Mouse (Mus musculus) heart, adult 2 months (tissue): ENCODE results near the gene Pla2g4d. TPM values are rescaled to one million over a fixed set of nuclear protein-coding genes. Genes with fewer than 3 reads are reported as not detected.

ENCODE experiments used
- DNase-seq, 2 experiments: peaks; one replicate each; pipeline ENCODE4 v3.0.0; 2021
- H3K27ac ChIP-seq: fragments of 200-600 bp; 2 replicates; pipeline ENCODE4 v1.8.1; 2022
- H3K27me3 ChIP-seq: fragments of 200-500 bp; 2 replicates; pipeline ENCODE4 v1.6.1; 2012; ENCODE audit warnings: mild to moderate bottlenecking, low read length, inconsistent platforms, mixed read lengths; ENCODE audit not compliant: control insufficient read depth, insufficient read depth
- H3K36me3 ChIP-seq: fragments of 200-500 bp; 2 replicates; pipeline ENCODE4 v1.6.1; 2012; ENCODE audit warnings: low read length, inconsistent platforms; ENCODE audit not compliant: control insufficient read depth, insufficient read depth
- H3K4me1 ChIP-seq: fragments of 200-500 bp; 2 replicates; pipeline ENCODE4 v1.6.1; 2011; ENCODE audit warnings: low read length; ENCODE audit not compliant: control insufficient read depth, insufficient read depth
- H3K4me3 ChIP-seq: fragments of 200-600 bp; 2 replicates; pipeline ENCODE4 v1.8.1; 2022
- H3K79me2 ChIP-seq: fragments of 200-500 bp; replicated peaks from 2 replicates; pipeline ENCODE4 v1.6.1; 2012; ENCODE audit warnings: mild to moderate bottlenecking, inconsistent platforms, low read length, moderate library complexity, mixed read lengths; ENCODE audit not compliant: control insufficient read depth, insufficient read depth
- H3K9ac ChIP-seq: fragments of 200-500 bp; 2 replicates; pipeline ENCODE4 v1.6.1; 2012; ENCODE audit warnings: low read depth, mild to moderate bottlenecking, control low read depth, inconsistent platforms, low read length, mixed read lengths
- CTCF ChIP-seq: fragments of 200-600 bp; IDR thresholded peaks from 2 replicates; pipeline ENCODE4 v1.8.1; 2022; ENCODE audit warnings: antibody characterized with exemption, mild to moderate bottlenecking, moderate library complexity
- EP300 ChIP-seq: fragments of 200-500 bp; IDR thresholded peaks from 2 replicates; pipeline ENCODE4 v1.6.1; 2011; ENCODE audit warnings: low read depth, low read length, control low read depth; ENCODE audit not compliant: insufficient read depth
- POLR2A ChIP-seq: fragments of 200-500 bp; IDR thresholded peaks from 2 replicates; pipeline ENCODE4 v1.6.1; 2011; ENCODE audit warnings: mild to moderate bottlenecking, low read depth, low read length, control low read depth; ENCODE audit not compliant: insufficient read depth
- WGBS: fragments of 180-500 bp; shearing (Covaris S2); methylation state at CpG from one replicate; pipeline ENCODE4 v1.1.7; 2018; 5-methylcytosine and 5-hydroxymethylcytosine counted together
- intact Hi-C: fragments of 180-260 bp; cut with DNase I; formaldehyde crosslinking; loops from one replicate; pipeline ENCODE4 v1.15.1; 2025
- polyA plus RNA-seq: library from polyadenylated mRNA; depleted of rRNA; stranded (reverse); fragments of >200 nt; gene quantifications from 2 replicates; pipeline ENCODE4 v1.2.3, GENCODE M21; 2012
- total RNA-seq, 2 experiments: library from RNA; stranded (reverse); gene quantifications; 2 replicates each; pipeline ENCODE4 v1.2.3; 2021

Gene Pla2g4d
- total and polyA plus RNA-seq, 3 experiments: not detected

DNA sequence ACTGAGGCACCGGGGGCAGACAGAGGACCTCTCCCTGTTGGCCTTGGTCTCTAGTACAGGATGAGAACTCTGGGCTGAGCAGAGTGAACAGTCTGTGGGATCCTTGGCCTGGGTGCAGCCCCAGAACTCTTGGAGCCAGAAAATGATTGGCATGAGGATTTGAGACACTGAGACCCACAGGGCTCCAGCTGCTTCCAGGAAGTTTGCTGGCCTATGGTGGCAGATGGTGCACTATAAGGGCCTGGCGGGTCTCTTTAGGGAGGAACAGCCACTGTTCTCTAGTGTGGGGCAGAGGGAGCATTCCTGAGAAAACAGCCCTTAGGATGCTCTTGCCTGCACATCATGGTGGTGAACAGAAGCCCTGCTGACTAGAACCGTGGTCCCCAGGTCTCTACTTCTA, 596 bp downstream of the Pla2g4d start:
- no peak overlapping the region for H3K9ac ChIP-seq
- no peaks in the 10 kb centered on the region for H3K4me1 ChIP-seq
- H3K27me3 ChIP-seq: no peaks in the 10 kb centered on the region
- 81% methylated on average over 3 of the region's 3 CpGs for WGBS
- H3K4me3 ChIP-seq: no peak overlapping the region
- no peaks in the 10 kb centered on the region for H3K79me2 ChIP-seq
- no peak for TF ChIP-seq POLR2A
- TF ChIP-seq CTCF: no peak
- TF ChIP-seq EP300: no peak
- H3K27ac ChIP-seq: no peak overlapping the region
- DNase-seq: no peak
- intact Hi-C loops: no loop called here
- no peaks in the 10 kb centered on the region for H3K36me3 ChIP-seq

DNA sequence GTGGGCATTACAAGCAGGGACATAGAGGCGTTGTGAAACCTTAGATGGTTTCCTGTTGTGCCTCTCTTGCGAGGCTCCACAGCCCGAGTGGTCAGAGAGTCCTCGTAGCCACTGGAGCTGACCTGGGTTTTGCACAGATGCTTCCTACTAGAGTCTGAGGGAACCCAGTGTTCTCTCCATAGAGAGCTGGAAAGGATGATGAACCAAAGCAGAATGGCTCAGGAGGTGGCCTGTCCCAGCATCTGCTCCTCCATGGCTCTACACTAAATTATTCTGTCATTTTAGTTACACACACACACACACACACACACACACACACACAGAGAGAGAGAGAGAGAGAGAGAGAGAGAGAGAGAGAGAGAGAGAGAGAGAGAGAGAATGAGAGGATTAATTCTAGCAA, 3.4 kb downstream of the Pla2g4d start:
- Histone ChIP-seq H3K27ac (no peak overlapping the region), H3K4me1 (no peaks in the 10 kb centered on the region), H3K36me3 (no peaks in the 10 kb centered on the region), H3K4me3 (no peak overlapping the region), H3K79me2 (no peaks in the 10 kb centered on the region), H3K9ac (no peak overlapping the region), H3K27me3 (no peaks in the 10 kb centered on the region)
- no peak for TF ChIP-seq CTCF
- no peak for TF ChIP-seq EP300
- no peak for TF ChIP-seq POLR2A
- no peak for DNase-seq
- intact Hi-C loops: no loop called here
- WGBS: 67% methylated on average over 4 of the region's 4 CpGs

DNA sequence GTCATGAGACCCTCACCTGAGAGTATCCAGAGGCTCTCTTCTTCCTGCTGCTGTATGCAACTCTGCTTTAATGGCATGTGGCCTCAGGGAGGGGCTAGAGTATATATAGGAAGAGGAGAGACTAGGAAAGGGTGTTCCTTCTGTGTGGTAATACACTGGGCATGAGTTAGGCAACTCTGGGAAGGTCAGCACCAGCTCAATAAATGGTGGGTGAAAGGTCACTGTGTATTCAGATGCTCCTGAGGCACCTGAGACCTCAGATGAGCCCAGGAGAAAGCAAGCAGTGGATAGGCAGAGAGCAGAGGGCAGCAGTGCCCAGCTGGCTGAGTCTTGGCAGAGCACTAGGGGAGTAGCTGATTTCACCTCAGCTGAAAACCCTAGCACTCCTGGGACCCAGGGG, 4.3 kb downstream of the Pla2g4d start:
- intact Hi-C loops: loop anchor here (5.0 kb wide), 2 partner anchors 112 to 202 kb away; no protein-coding TSS in a partner anchor

DNA sequence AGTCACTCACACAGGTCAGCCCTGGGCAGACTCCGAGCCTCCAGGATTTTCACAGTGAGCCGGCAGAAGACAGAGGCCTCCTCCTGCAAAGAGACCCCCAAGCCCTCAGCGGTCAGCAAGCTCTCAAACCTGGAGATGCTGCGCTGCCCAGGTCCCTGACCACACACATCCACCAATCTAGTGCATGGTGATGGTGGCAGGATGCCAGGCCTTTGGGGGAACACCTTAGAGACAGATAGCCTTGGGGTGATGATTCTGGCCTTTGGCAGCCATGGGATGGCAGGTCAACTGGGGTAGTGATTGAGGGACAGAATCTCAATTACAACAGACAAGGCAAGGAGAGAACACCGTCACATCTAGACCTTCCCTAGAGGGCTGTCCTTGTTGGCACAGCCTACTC, 4.9 kb downstream of the Pla2g4d start:
- Histone ChIP-seq H3K4me1 (no peaks in the 10 kb centered on the region), H3K27me3 (no peaks in the 10 kb centered on the region), H3K36me3 (no peaks in the 10 kb centered on the region), H3K27ac (no peak overlapping the region), H3K79me2 (no peaks in the 10 kb centered on the region), H3K9ac (no peak overlapping the region), H3K4me3 (no peak overlapping the region)
- intact Hi-C loops: loop anchor here (5.0 kb wide), 2 partner anchors 112 to 202 kb away; no protein-coding TSS in a partner anchor
- DNase-seq: no peak
- no peak for TF ChIP-seq CTCF
- no peak for TF ChIP-seq EP300
- TF ChIP-seq POLR2A: no peak
- 84% methylated on average over 5 of the region's 5 CpGs for WGBS

More for the DNA sequence above, 4.3 kb downstream of the Pla2g4d start:
- no peaks in the 10 kb centered on the region for H3K4me1 ChIP-seq
- no peak overlapping the region for H3K27ac ChIP-seq
- DNase-seq: no peak
- no peaks in the 10 kb centered on the region for H3K27me3 ChIP-seq
- no peak for TF ChIP-seq EP300
- TF ChIP-seq POLR2A: no peak
- no peak for TF ChIP-seq CTCF
- H3K36me3 ChIP-seq: no peaks in the 10 kb centered on the region
- no peak overlapping the region for H3K9ac ChIP-seq
- no peak overlapping the region for H3K4me3 ChIP-seq
- no peaks in the 10 kb centered on the region for H3K79me2 ChIP-seq

DNA sequence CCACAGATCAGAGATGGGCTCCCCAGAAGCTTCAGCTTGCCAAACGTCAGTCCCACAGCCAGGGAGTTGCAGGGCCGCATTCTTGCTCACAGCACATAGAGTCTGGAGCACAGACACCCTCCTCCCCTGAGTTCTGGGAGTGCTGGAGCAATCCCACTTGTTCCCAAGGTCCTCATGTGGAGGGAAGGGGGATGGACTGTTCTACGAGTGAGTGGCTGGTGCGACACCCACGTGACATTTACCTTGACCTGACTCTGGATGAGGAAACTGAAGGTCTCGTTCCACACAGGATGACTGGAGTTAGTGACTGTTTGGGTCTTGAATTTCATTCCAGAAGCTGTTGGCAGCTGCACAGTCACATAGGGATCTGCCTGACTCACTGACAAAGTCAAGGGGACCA, 5.4 kb downstream of the Pla2g4d start:
- Histone ChIP-seq H3K4me3 (no peak overlapping the region), H3K4me1 (no peaks in the 10 kb centered on the region)

DNA sequence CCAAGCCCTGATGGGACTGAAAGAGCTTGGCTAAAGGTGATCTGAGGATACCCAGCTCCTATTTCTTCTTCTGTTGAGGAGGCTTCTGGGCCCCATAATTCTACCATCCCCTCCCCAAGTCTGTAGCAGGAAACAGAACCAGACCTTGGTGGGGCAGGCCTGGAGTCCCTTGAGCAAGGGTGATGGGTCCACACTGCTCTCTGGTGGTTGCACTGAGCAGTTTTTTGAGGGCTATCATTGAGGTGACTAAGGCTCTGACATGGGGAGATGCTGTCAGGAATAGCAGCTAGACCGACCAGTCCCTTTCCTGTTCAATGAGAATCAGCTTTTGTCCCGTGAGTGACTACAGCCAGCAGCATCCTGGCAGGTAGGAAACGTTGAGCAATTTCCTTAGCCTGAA, 7.8 kb downstream of the Pla2g4d start:
- DNase-seq: no peak
- no peak overlapping the region for H3K9ac ChIP-seq
- H3K36me3 ChIP-seq: no peaks in the 10 kb centered on the region
- intact Hi-C loops: loop anchor here (5.0 kb wide), 2 partner anchors 109 to 199 kb away; no protein-coding TSS in a partner anchor
- H3K4me3 ChIP-seq: no peak overlapping the region
- H3K4me1 ChIP-seq: no peaks in the 10 kb centered on the region
- H3K79me2 ChIP-seq: no peaks in the 10 kb centered on the region
- no peak for TF ChIP-seq EP300
- no peak for TF ChIP-seq POLR2A
- 0 out of 2 replicates have a peak, but pooled peaks have one; percentile 13 for TF ChIP-seq CTCF
- WGBS: 46% methylated on average over 3 of the region's 3 CpGs
- no peaks in the 10 kb centered on the region for H3K27me3 ChIP-seq
- H3K27ac ChIP-seq: no peak overlapping the region

More for the DNA sequence above, 5.4 kb downstream of the Pla2g4d start:
- 55% methylated on average over 6 of the region's 6 CpGs for WGBS
- Histone ChIP-seq H3K27me3 (no peaks in the 10 kb centered on the region), H3K36me3 (no peaks in the 10 kb centered on the region), H3K79me2 (no peaks in the 10 kb centered on the region), H3K9ac (no peak overlapping the region), H3K27ac (no peak overlapping the region)
- TF ChIP-seq CTCF (no peak), POLR2A (no peak), EP300 (no peak)
- DNase-seq: no peak
- intact Hi-C loops: loop anchor here (5.0 kb wide), 2 partner anchors 111 to 201 kb away; no protein-coding TSS in a partner anchor
